Mouse (Mus musculus) midbrain, embryonic 14.5 days (tissue): ENCODE measurements around the gene Dclk1. TPM values are rescaled to one million over a fixed set of nuclear protein-coding genes. Genes with fewer than 3 reads are reported as not detected.

ENCODE experiments used
- ATAC-seq: fragments of 200-750 bp; cut with Nextera tagmentation; 2 replicates; pipeline ENCODE4 v1.8.0; 2017; ENCODE audit warnings: moderate number of reproducible peaks, moderate library complexity; ENCODE audit not compliant: low FRiP score, low TSS enrichment
- DNase-seq: peaks from one replicate; pipeline ENCODE4 v3.0.0-alpha.2; 2015
- H3K27ac ChIP-seq: fragments of 300-500 bp; sonication (generic); replicated peaks from 2 replicates; pipeline ENCODE4 v1.5.1; 2014; ENCODE audit warnings: mild to moderate bottlenecking, low read depth, low read length, moderate library complexity
- H3K27me3 ChIP-seq: fragments of 300-500 bp; sonication (generic); 2 replicates; pipeline ENCODE4 v1.6.1; 2014; ENCODE audit warnings: low read length, control low read depth, mixed read lengths; ENCODE audit not compliant: control insufficient read depth, insufficient read depth
- H3K36me3 ChIP-seq: fragments of 300-500 bp; sonication (generic); 2 replicates; pipeline ENCODE4 v1.6.1; 2014; ENCODE audit warnings: low read length, control low read depth; ENCODE audit not compliant: control insufficient read depth, insufficient read depth
- H3K4me1 ChIP-seq: fragments of 300-500 bp; sonication (generic); 2 replicates; pipeline ENCODE4 v1.6.1; 2014; ENCODE audit warnings: mild to moderate bottlenecking, antibody characterized with exemption, low read length, control low read depth; ENCODE audit not compliant: control insufficient read depth, insufficient read depth
- H3K4me2 ChIP-seq: fragments of 300-500 bp; sonication (generic); 2 replicates; pipeline ENCODE4 v1.6.1; 2014; ENCODE audit warnings: mild to moderate bottlenecking, low read length, moderate library complexity
- H3K4me3 ChIP-seq: fragments of 300-500 bp; sonication (generic); replicated peaks from 2 replicates; pipeline ENCODE4 v1.5.1; 2014; ENCODE audit warnings: low read depth, low read length
- H3K9ac ChIP-seq: fragments of 300-500 bp; sonication (generic); replicated peaks from 2 replicates; pipeline ENCODE4 v1.6.1; 2014; ENCODE audit warnings: mild to moderate bottlenecking, low read length, moderate library complexity
- H3K9me3 ChIP-seq: fragments of 300-500 bp; sonication (generic); 2 replicates; pipeline ENCODE4 v1.6.1; 2016; ENCODE audit warnings: low read length, control low read depth, mixed read lengths; ENCODE audit not compliant: control insufficient read depth
- WGBS: fragments of 180-500 bp; shearing (Covaris S2); extraction: QIAGEN DNeasy Blood & Tissue Kit; methylation state at CpG from one replicate; pipeline ENCODE4 v1.1.7; 2014; 5-methylcytosine and 5-hydroxymethylcytosine counted together
- polyA plus RNA-seq: library from polyadenylated mRNA; unstranded; fragments of >200 nt; fragmentation: Nextera tagmentation; extraction: Ambion mirVana; gene quantifications from 2 replicates; pipeline ENCODE4 v1.2.1, GENCODE M21; 2014

Dclk1 gene
- polyA plus RNA-seq, 1 experiment from 2014 or later = 323 TPM

DNA sequence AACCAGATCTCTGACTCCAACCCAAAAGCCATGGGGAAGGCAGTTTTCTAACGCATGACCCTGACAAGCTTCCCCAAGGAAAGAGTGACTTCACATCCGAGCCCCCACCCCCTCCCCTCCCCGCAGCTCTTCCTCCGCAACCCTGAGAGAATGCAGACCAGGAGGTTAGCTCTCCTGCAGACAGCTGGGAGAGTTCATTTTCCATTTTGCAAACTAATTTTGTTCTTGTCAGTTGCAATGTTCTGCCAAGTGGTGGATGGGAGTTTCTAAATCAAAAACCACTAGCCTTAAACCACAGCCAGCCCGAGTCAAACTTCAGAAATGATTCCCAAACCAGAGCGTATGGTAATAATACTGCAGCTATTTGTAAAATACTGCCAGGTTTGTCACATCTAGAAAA is 269.5 kb downstream of the Dclk1 start:
- ATAC-seq (no peak), DNase-seq (no peak)
- WGBS = 79% methylated on average over 6 of the region's 6 CpGs
- Histone ChIP-seq H3K27ac (no peak overlapping the region), H3K9ac (no peak overlapping the region), H3K36me3 (peaks cover 47% of the 10 kb centered on the region), H3K4me3 (no peak overlapping the region), H3K4me1 (peaks cover 7% of the 10 kb centered on the region), H3K27me3 (no peaks in the 10 kb centered on the region), H3K4me2 (no peak overlapping the region), H3K9me3 (no peaks in the 10 kb centered on the region)

GRCm38 (mm10) chr3:55515966-55516365 is 273.8 kb downstream of the Dclk1 start:
- H3K4me1 ChIP-seq = peaks cover 18% of the 10 kb centered on the region
- H3K4me3 ChIP-seq = no peak overlapping the region
- 52% methylated on average over 5 of the region's 5 CpGs for WGBS
- H3K27me3 ChIP-seq = no peaks in the 10 kb centered on the region
- peak overlapping the region; percentile 39; the same call in 1 of the 2 replicates for H3K27ac ChIP-seq
- ATAC-seq = no peak
- H3K9ac ChIP-seq = no peak overlapping the region
- H3K4me2 ChIP-seq = no peak overlapping the region
- DNase-seq = no peak
- H3K36me3 ChIP-seq = peaks cover 28% of the 10 kb centered on the region
- no peaks in the 10 kb centered on the region for H3K9me3 ChIP-seq

DNA sequence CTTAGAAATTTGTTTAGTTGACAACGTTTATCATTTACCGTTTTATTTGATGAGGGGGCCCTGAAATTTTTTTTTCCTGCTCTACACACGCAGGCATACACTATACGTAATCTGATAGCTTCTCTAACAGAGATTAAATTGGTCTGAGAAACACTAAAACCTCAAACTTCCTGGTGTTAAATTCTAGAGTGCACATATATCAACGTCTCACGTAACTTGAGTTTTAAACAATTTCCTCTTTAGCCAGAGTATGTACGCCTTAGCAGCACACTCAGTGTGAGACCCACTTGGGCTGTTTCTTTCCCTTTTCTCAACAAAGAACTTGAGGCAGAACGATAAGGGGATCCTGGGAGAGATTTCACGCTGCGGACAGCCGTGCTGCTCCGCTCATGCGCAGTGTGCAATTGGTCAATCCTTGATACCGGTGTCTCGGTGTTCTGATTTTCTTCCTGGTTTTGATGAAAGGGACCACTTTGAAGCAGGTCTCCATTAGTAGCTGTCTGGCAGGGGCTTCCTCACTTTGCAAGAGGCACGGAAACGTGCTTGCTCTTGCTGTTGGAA is 275.4 kb downstream of the Dclk1 start:
- no peak overlapping the region for H3K4me2 ChIP-seq
- ATAC-seq (no peak), DNase-seq (no peak)
- no peaks in the 10 kb centered on the region for H3K9me3 ChIP-seq
- peaks cover 33% of the 10 kb centered on the region for H3K4me1 ChIP-seq
- peak overlapping the region; percentile 43 for H3K27ac ChIP-seq
- H3K9ac ChIP-seq = no peak overlapping the region
- no peak overlapping the region for H3K4me3 ChIP-seq
- no peaks in the 10 kb centered on the region for H3K27me3 ChIP-seq
- WGBS = 74% methylated on average over 17 of the region's 17 CpGs
- peaks cover 28% of the 10 kb centered on the region for H3K36me3 ChIP-seq

- H3K4me2 ChIP-seq = peak overlapping the region; percentile 39
- WGBS = 9% methylated on average over 12 of the region's 12 CpGs
- no peaks in the 10 kb centered on the region for H3K9me3 ChIP-seq
- H3K4me1 ChIP-seq = peaks cover 62% of the 10 kb centered on the region
- H3K27me3 ChIP-seq = no peaks in the 10 kb centered on the region
- ATAC-seq = peak; percentile 70
- H3K9ac ChIP-seq = no peak overlapping the region
- peak; percentile 93 for DNase-seq
- H3K36me3 ChIP-seq = peaks cover 12% of the 10 kb centered on the region; the same call in 1 of the 2 replicates
- no peak overlapping the region for H3K4me3 ChIP-seq
- H3K27ac ChIP-seq = peak overlapping the region; percentile 86
Measured at GRCm38 (mm10) chr3:55520240-55521180, 278.3 kb downstream of the Dclk1 start.

DNA sequence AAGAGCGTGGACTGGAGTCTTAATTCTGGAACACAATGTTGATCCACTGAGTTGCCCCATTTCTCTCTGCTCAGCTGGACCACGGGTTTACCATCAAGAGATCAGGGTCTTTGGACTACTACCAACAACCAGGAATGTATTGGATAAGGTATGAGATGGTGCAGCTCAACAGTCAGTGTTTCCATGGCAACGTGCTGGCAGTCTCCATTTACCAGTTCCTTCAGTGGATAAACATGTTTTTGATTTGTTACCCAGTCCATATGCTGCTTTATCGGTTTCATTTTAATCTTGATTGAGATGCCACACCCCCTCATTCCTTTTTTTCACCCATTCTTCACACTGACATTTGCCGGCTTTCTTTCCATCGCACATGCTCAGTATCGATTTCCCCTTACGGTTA is 279.6 kb downstream of the Dclk1 start:
- Histone ChIP-seq H3K4me3 (no peak overlapping the region), H3K9ac (no peak overlapping the region), H3K4me1 (peaks cover 65% of the 10 kb centered on the region), H3K27me3 (no peaks in the 10 kb centered on the region), H3K27ac (peak overlapping the region; percentile 84), H3K9me3 (no peaks in the 10 kb centered on the region), H3K36me3 (peaks cover 12% of the 10 kb centered on the region; the same call in 1 of the 2 replicates), H3K4me2 (peak overlapping the region; percentile 1; the same call in 1 of the 2 replicates)
- 37% methylated on average over 8 of the region's 8 CpGs for WGBS
- DNase-seq (peak; percentile 79), ATAC-seq (0 out of 2 replicates have a peak, but pooled peaks have one; percentile 10)

DNA sequence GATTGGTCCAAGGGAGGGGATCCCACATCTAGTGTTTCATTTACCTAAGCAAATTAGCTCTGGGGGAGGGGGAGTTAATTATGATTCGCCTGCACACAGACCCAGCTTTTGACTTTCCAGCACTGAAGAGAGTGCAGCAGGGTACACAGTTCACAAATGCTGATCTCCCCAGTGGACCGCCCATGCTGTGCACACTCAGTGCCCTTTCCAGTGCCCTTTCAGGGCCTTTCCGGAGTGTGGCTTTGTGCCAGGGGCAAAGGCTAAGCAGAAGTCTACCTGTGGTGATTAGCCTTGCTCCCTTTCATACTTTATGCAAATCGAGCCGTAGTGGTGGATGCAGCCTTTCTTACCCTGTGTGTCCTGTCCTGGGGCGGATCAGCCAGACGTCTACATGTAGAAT is 281.1 kb downstream of the Dclk1 start:
- peak; percentile 41; the same call in 1 of the 2 replicates for ATAC-seq
- DNase-seq = peak; percentile 74
- no peaks in the 10 kb centered on the region for H3K9me3 ChIP-seq
- 7% methylated on average over 7 of the region's 7 CpGs for WGBS
- H3K4me2 ChIP-seq = peak overlapping the region; percentile 28
- H3K27ac ChIP-seq = peak overlapping the region; percentile 84
- no peak overlapping the region for H3K9ac ChIP-seq
- peaks cover 79% of the 10 kb centered on the region for H3K4me1 ChIP-seq
- 0 out of 2 replicates have a peak, but pooled peaks cover 1% of the 10 kb centered on the region for H3K36me3 ChIP-seq
- no peaks in the 10 kb centered on the region for H3K27me3 ChIP-seq
- H3K4me3 ChIP-seq = no peak overlapping the region

- 15% methylated on average over 16 of the region's 16 CpGs for WGBS
- Histone ChIP-seq H3K27ac (peak overlapping the region; percentile 84), H3K27me3 (no peaks in the 10 kb centered on the region), H3K9me3 (no peaks in the 10 kb centered on the region), H3K36me3 (no peaks in the 10 kb centered on the region), H3K4me1 (peaks cover 86% of the 10 kb centered on the region), H3K4me3 (no peak overlapping the region), H3K9ac (0 out of 2 replicates have a peak overlapping the region, but pooled peaks have one; percentile 9), H3K4me2 (peak overlapping the region; percentile 32)
- DNase-seq (peak; percentile 81), ATAC-seq (0 out of 2 replicates have a peak, but pooled peaks have one; percentile 38)
Measured at GRCm38 (mm10) chr3:55523735-55524477, 281.7 kb downstream of the Dclk1 start.

- peak overlapping the region; percentile 32; the same call in 1 of the 2 replicates for H3K4me2 ChIP-seq
- H3K4me1 ChIP-seq = peaks cover 85% of the 10 kb centered on the region
- ATAC-seq (no peak), DNase-seq (peak; percentile 67)
- H3K27me3 ChIP-seq = no peaks in the 10 kb centered on the region
- no peak overlapping the region; the same call in 1 of the 2 replicates for H3K9ac ChIP-seq
- no peaks in the 10 kb centered on the region for H3K9me3 ChIP-seq
- H3K36me3 ChIP-seq = no peaks in the 10 kb centered on the region
- H3K4me3 ChIP-seq = no peak overlapping the region
- peak overlapping the region; percentile 84 for H3K27ac ChIP-seq
- WGBS = 49% methylated on average over 9 of the region's 9 CpGs
Measured at GRCm38 (mm10) chr3:55524491-55525195, 282.5 kb downstream of the Dclk1 start.
